Mouse (Mus musculus): ENCODE data around the gene Cyp2d22.

DNA sequence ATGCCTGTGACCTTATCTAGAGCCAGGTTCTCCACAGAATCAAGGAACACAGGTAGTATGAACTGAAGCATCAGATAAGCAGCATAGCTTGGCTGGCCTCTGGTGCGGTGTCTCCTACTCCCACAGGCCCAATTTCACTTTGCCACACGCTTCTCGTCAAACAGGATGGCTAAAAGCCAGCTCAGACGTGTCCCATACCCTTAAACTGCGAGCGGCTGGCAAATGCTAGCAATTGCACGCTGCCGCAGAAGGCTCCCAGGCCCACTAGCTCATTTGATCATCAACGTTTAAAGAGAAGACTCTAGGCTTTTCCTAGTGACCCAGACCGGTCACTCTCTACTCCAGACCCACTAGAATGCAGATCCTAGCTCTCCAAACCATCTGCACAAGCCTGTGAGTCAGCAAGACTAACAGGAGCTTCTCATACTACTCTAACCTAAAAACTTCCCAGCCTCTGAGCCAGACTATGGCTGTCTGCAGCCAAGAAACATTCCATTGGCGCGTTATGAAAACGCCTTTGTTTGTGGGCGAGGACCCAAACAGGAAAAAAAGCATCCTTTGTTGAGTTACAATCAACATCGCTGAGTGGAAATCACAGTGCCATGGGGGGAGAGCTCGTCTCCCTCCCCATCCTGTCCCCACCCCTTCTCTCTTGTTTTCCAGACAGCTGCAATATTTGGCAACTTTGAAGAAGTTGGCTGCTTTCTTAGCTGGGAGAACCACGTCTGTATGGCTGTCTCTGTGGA is 3.5 kb downstream of the Cyp2d22 start:
- TF ChIP-seq POLR2A (IDR thresholded peaks at IDR 0.05; ENCODE audit: low read depth, low read length) = no peak
- no peak for TF ChIP-seq CTCF (IDR thresholded peaks at IDR 0.05; ENCODE audit: extremely low read depth, insufficient read length, insufficient replicate concordance, low read depth, low read length)

All from small intestine, adult 2 months (tissue).